Comparison of ENCODE assay signal across 14 mouse cellular contexts in genomic region chr7:54909958-54910357, GRCm38 (mm10).
DNase-seq lines count a peak whose midpoint lies in the region; ATAC-seq and TF ChIP-seq lines count a peak whose summit lies in the region.
"Had no signal": no experiment of that assay in that cellular context is flagged by ENCODE, and none has a peak within 500 bp of the region (broad histone marks: within the 10 kb centered on the region; RNA-seq: fewer than 3 reads in every experiment).

No protein-coding gene starts in this region.

- no peak overlapping the region for H3K27ac ChIP-seq in forebrain, embryonic 14.5 days (ENCODE audit: low read depth, low read length)
- no peak overlapping the region for H3K27ac ChIP-seq in forebrain, embryonic 15.5 days (replicated peaks)
- no peak overlapping the region for H3K27ac ChIP-seq in stomach, postnatal 0 days (replicated peaks)
- H3K27ac ChIP-seq: embryonic facial prominence, embryonic 13.5 days; macrophage; neural tube, embryonic 13.5 days had no signal

- H3K9ac ChIP-seq in forebrain, embryonic 14.5 days (ENCODE audit: low read length) = no peak overlapping the region
- no peak overlapping the region for H3K9ac ChIP-seq in forebrain, embryonic 15.5 days (replicated peaks)
- H3K9ac ChIP-seq in stomach, postnatal 0 days (ENCODE audit: low read length) = no peak overlapping the region
- H3K9ac ChIP-seq: embryonic facial prominence, embryonic 13.5 days; neural tube, embryonic 13.5 days had no signal

- peak; percentile 77; the same call in 1 of the 2 replicates for ATAC-seq in forebrain, embryonic 14.5 days
- ATAC-seq in forebrain, embryonic 15.5 days (replicated peaks) = no peak
- no peak for ATAC-seq in stomach, postnatal 0 days (ENCODE audit: low FRiP score, low TSS enrichment)

- no peaks in the 10 kb centered on the region for H3K36me3 ChIP-seq in forebrain, embryonic 14.5 days (ENCODE audit: control insufficient read depth, insufficient read depth, low read length)
- H3K36me3 ChIP-seq in forebrain, embryonic 15.5 days = no peaks in the 10 kb centered on the region
- no peaks in the 10 kb centered on the region for H3K36me3 ChIP-seq in stomach, postnatal 0 days (ENCODE audit: control insufficient read depth, insufficient read depth, low read length)
- H3K36me3 ChIP-seq: embryonic facial prominence, embryonic 13.5 days; neural tube, embryonic 13.5 days had no signal

- no peaks in the 10 kb centered on the region for H3K4me1 ChIP-seq in forebrain, embryonic 14.5 days (ENCODE audit: control insufficient read depth, insufficient read depth, low read length)
- H3K4me1 ChIP-seq in forebrain, embryonic 15.5 days = no peaks in the 10 kb centered on the region
- no peaks in the 10 kb centered on the region for H3K4me1 ChIP-seq in stomach, postnatal 0 days (replicated peaks; ENCODE audit: control insufficient read depth, insufficient read depth)
- H3K4me1 ChIP-seq: embryonic facial prominence, embryonic 13.5 days; neural tube, embryonic 13.5 days had no signal

- 50% methylated on average over 7 of the region's 7 CpGs for WGBS in forebrain, embryonic 14.5 days
- WGBS in forebrain, embryonic 15.5 days = 41% methylated on average over 7 of the region's 7 CpGs
- WGBS in stomach, postnatal 0 days = 62% methylated on average over 7 of the region's 7 CpGs

- TF ChIP-seq EP300 in stomach, postnatal 0 days (optimal IDR thresholded peaks at IDR 0.05) = no peak

- no peak overlapping the region for H3K4me2 ChIP-seq in forebrain, embryonic 14.5 days (ENCODE audit: low read length)
- no peak overlapping the region for H3K4me2 ChIP-seq in forebrain, embryonic 15.5 days (replicated peaks)
- H3K4me2 ChIP-seq in stomach, postnatal 0 days (replicated peaks; ENCODE audit: low read depth) = no peak overlapping the region
- H3K4me2 ChIP-seq: embryonic facial prominence, embryonic 13.5 days; neural tube, embryonic 13.5 days had no signal

- no peak overlapping the region for H3K4me3 ChIP-seq in forebrain, embryonic 14.5 days (ENCODE audit: low read depth, low read length)
- no peak overlapping the region for H3K4me3 ChIP-seq in forebrain, embryonic 15.5 days
- no peak overlapping the region for H3K4me3 ChIP-seq in stomach, postnatal 0 days (ENCODE audit: low read depth, low read length)
- H3K4me3 ChIP-seq: embryonic facial prominence, embryonic 13.5 days; neural tube, embryonic 13.5 days had no signal

- H3K9me3 ChIP-seq in forebrain, embryonic 14.5 days (replicated peaks; ENCODE audit: control insufficient read depth, low read length) = no peaks in the 10 kb centered on the region
- no peaks in the 10 kb centered on the region for H3K9me3 ChIP-seq in forebrain, embryonic 15.5 days
- no peaks in the 10 kb centered on the region for H3K9me3 ChIP-seq in stomach, postnatal 0 days (ENCODE audit: control insufficient read depth, low read length)
- H3K9me3 ChIP-seq: embryonic facial prominence, embryonic 13.5 days; neural tube, embryonic 13.5 days had no signal

- H3K27me3 ChIP-seq in forebrain, embryonic 14.5 days (replicated peaks; ENCODE audit: control insufficient read depth, insufficient read depth, low read length) = no peaks in the 10 kb centered on the region
- H3K27me3 ChIP-seq in forebrain, embryonic 15.5 days = no peaks in the 10 kb centered on the region
- no peaks in the 10 kb centered on the region for H3K27me3 ChIP-seq in stomach, postnatal 0 days (ENCODE audit: control insufficient read depth, insufficient read depth, low read length)
- H3K27me3 ChIP-seq: embryonic facial prominence, embryonic 13.5 days; neural tube, embryonic 13.5 days had no signal

- TF ChIP-seq CTCF in stomach, postnatal 0 days (IDR thresholded peaks at IDR 0.05; ENCODE audit: low read depth) = no peak

- intact Hi-C loops in gastrocnemius, postnatal 14 days (cut with DNase I; ENCODE audit: low total_unique reads) = no loop called here

- no peak for DNase-seq in forebrain, embryonic 14.5 days (ENCODE audit: low spot score)
- peak; percentile 70 for DNase-seq in Muller cell, postnatal 12 days (ENCODE audit: inconsistent ontology term)
- DNase-seq in embryo, embryonic 10.5 days (ENCODE audit: low spot score) = peak; percentile 4
- peak; percentile 20 for DNase-seq in kidney, adult 9 months
- no peak for DNase-seq in gastrocnemius, postnatal 14 days
- no peak for DNase-seq in adrenal gland, postnatal 25 days
- DNase-seq in stomach, postnatal 0 days (ENCODE audit: low spot score) = no peak
- DNase-seq: adrenal gland, postnatal 14 days; gastrocnemius, postnatal 36 days; liver had no signal

Comparison
In these comparisons a context has a peak if more than half of its experiments do, and no peak if none do; other contexts are left out.
1. DNase-seq: peak in Muller cell, postnatal 12 days (single experiment), embryo, embryonic 10.5 days (single experiment) and kidney, adult 9 months (single experiment); none in forebrain, embryonic 14.5 days (single experiment), gastrocnemius, postnatal 14 days (single experiment), adrenal gland, postnatal 25 days (single experiment) and stomach, postnatal 0 days (single experiment).